10 mouse cellular contexts compared by ENCODE assay signal in genomic region chr13:32495063-32495462, GRCm38 (mm10).
A peak's percentile ranks its signal among the peaks of the same experiment; 100 is the strongest.
DNase-seq lines count a peak whose midpoint lies in the region; ATAC-seq and TF ChIP-seq lines count a peak whose summit lies in the region.
"Had no signal": no experiment of that assay in that cellular context is flagged by ENCODE, and none has a peak within 500 bp of the region (broad histone marks: within the 10 kb centered on the region; RNA-seq: fewer than 3 reads in every experiment).

No protein-coding gene starts in this region.

- TF ChIP-seq CTCF in liver, adult 2 months (IDR thresholded peaks at IDR 0.05; ENCODE audit: low read depth, low read length), result no peak
- no peak for TF ChIP-seq CTCF in bone marrow macrophage, adult 2 months (IDR thresholded peaks at IDR 0.05; ENCODE audit: low read depth, low read length)
- TF ChIP-seq CTCF in layer of hippocampus, adult 2 months (conservative IDR thresholded peaks at IDR 0.05), result no peak

- no peak for TF ChIP-seq POLR2A in liver, adult 2 months (IDR thresholded peaks at IDR 0.05; ENCODE audit: extremely low read depth, insufficient read depth, low read length)
- TF ChIP-seq POLR2A in bone marrow macrophage, adult 2 months (IDR thresholded peaks at IDR 0.05; ENCODE audit: borderline replicate concordance, low read depth, low read length), result no peak

- no peak overlapping the region for H3K27ac ChIP-seq in liver, adult 2 months (replicated peaks; ENCODE audit: insufficient read depth, low read depth, low read length)
- H3K27ac ChIP-seq in bone marrow macrophage, adult 2 months (ENCODE audit: insufficient read depth, low read depth, low read length), result peak overlapping the region; percentile 68
- H3K27ac ChIP-seq in limb, embryonic 15.5 days, result no peak overlapping the region
- H3K27ac ChIP-seq in layer of hippocampus, adult 2 months, result no peak overlapping the region

- WGBS in liver, adult 2 months, result 7% methylated on average over 6 of the region's 6 CpGs
- WGBS in limb, embryonic 15.5 days, result 22% methylated on average over 6 of the region's 6 CpGs

- intact Hi-C loops in gastrocnemius, postnatal 14 days (cut with DNase I; ENCODE audit: low total_unique reads), result loop anchor here (10.0 kb wide), 1 partner anchor 700 kb away; no protein-coding TSS in a partner anchor

- DNase-seq in liver, adult 2 months (ENCODE audit: extremely low read depth, low read depth, low spot score), result peak; percentile 91
- DNase-seq in liver, result no peak
- DNase-seq in fibroblast of lung, adult 2 months (ENCODE audit: low read depth), result peak; percentile 71
- no peak for DNase-seq in gastrocnemius, postnatal 14 days
- no peak for DNase-seq in layer of hippocampus, adult 2 months (ENCODE audit: low spot score in 2 of 2)

- H3K9me3 ChIP-seq in limb, embryonic 15.5 days, result no peaks in the 10 kb centered on the region
- H3K9me3 ChIP-seq: G1E; megakaryocyte, embryonic 14.5 days had no signal

- H3K27me3 ChIP-seq in liver, adult 2 months (ENCODE audit: control insufficient read depth, insufficient read depth, low read length), result no peaks in the 10 kb centered on the region
- H3K27me3 ChIP-seq in limb, embryonic 15.5 days, result peaks cover 11% of the 10 kb centered on the region; the same call in 1 of the 2 replicates

- peak overlapping the region; percentile 19; the same call in 1 of the 2 replicates for H3K4me2 ChIP-seq in limb, embryonic 15.5 days

- ATAC-seq in limb, embryonic 15.5 days (ENCODE audit: insufficient number of reproducible peaks, low FRiP score, low TSS enrichment, low read depth), result no peak
- ATAC-seq: inflammation-experienced regulatory T-cells, adult 6 months had no signal

- no peak overlapping the region for H3K4me3 ChIP-seq in liver, adult 2 months (ENCODE audit: insufficient read depth, low read depth, low read length)
- no peak overlapping the region for H3K4me3 ChIP-seq in bone marrow macrophage, adult 2 months (ENCODE audit: insufficient read depth, low read length)
- H3K4me3 ChIP-seq in limb, embryonic 15.5 days, result no peak overlapping the region
- no peak overlapping the region for H3K4me3 ChIP-seq in layer of hippocampus, adult 2 months
- H3K4me3 ChIP-seq: megakaryocyte, embryonic 14.5 days had no signal

- no peaks in the 10 kb centered on the region for H3K79me2 ChIP-seq in liver, adult 2 months (ENCODE audit: control insufficient read depth, insufficient read depth, low read length)

- no peak overlapping the region for H3K9ac ChIP-seq in liver, adult 2 months (ENCODE audit: low read depth, low read length)
- H3K9ac ChIP-seq in limb, embryonic 15.5 days, result no peak overlapping the region

- H3K4me1 ChIP-seq in liver, adult 2 months (ENCODE audit: control insufficient read depth, insufficient read depth, low read length), result peaks cover 18% of the 10 kb centered on the region
- peaks cover 26% of the 10 kb centered on the region for H3K4me1 ChIP-seq in bone marrow macrophage, adult 2 months (ENCODE audit: control insufficient read depth, insufficient read depth, low read length)
- peaks cover 46% of the 10 kb centered on the region for H3K4me1 ChIP-seq in limb, embryonic 15.5 days
- H3K4me1 ChIP-seq: megakaryocyte, embryonic 14.5 days had no signal

- H3K36me3 ChIP-seq in liver, adult 2 months (ENCODE audit: control insufficient read depth, insufficient read depth, low read length), result no peaks in the 10 kb centered on the region
- no peaks in the 10 kb centered on the region for H3K36me3 ChIP-seq in limb, embryonic 15.5 days
- H3K36me3 ChIP-seq: G1E had no signal

Comparison
In these comparisons a context has a peak if more than half of its experiments do, and no peak if none do; other contexts are left out.
1. DNase-seq: peak in liver, adult 2 months (single experiment) and fibroblast of lung, adult 2 months (single experiment); none in liver (single experiment), gastrocnemius, postnatal 14 days (single experiment) and layer of hippocampus, adult 2 months (0 of 2).